Mouse (Mus musculus) adrenal gland, postnatal 0 days (tissue): ENCODE data around the gene Tmem97. TPM values are rescaled to one million over a fixed set of nuclear protein-coding genes. Genes with fewer than 3 reads are reported as not detected.

Experiments used
- polyA plus RNA-seq: library from polyadenylated mRNA; unstranded; fragments of >200 nt; fragmentation: Nextera tagmentation; extraction: Ambion mirVana; gene quantifications from 2 replicates; pipeline ENCODE4 v1.2.1, GENCODE M21; 2015

Tmem97 gene
- polyA plus RNA-seq, result 34.3 and 47.6 TPM in 2 replicates

GRCm38 (mm10) chr11:78550168-78551058 lies at the start of gene Tmem97:
TSS of gene Tmem97 (minus strand) at chr11:78550777.

DNA sequence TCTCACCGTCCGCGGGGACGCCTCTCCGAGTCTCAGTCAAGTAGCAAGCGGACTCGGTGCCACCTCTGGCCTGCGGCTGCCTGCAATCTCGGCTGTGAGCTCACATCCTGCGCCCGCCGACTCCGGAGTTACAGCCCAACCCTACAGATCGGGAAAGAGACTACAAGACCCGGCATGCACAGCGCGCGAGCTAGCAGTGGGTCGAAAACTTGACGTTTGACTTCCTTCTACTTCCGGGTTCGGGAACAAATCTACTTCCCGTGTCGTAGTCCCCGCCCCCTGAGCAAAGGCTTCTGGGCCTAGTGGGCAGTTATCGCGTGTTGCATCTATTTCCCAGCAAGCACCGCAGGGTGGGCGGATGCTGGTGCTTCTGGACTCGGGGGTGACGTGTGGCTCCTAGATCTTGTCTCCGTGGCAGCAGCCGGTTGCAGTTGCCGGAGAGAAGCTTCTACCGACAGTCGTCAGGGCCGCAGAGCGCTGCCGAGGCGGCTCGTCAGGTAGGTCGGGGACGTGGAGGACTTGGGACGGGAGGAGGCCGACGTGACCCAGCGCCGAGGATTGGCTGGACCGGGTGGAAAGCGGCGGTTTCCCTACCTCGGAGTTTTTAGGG lies 14.4 kb downstream of the Tmem97 start, which contains the start of the genes Tnfaip1 and Ift20:
Tnfaip1 (minus strand) TSS at position 253 of the 610 bp plus-strand sequence.
Ift20 (plus strand) TSS at position 282 of the 610 bp plus-strand sequence.

GRCm38 (mm10) chr11:78512025-78512957 lies 38.3 kb downstream of the Tmem97 start, which contains the start of the genes Tmem199 and Poldip2:
TSS of gene Tmem199 (minus strand) at chr11:78512172.
TSS of gene Poldip2 (plus strand) at chr11:78512193.

GRCm38 (mm10) chr11:78502909-78503650 lies 47.5 kb downstream of the Tmem97 start, which contains the start of gene Sebox:
TSS of gene Sebox (plus strand) at chr11:78503447.

GRCm38 (mm10) chr11:78499004-78499403 lies 51.6 kb downstream of the Tmem97 start, which contains the start of gene Vtn:
TSS of gene Vtn (plus strand) at chr11:78499091.

DNA sequence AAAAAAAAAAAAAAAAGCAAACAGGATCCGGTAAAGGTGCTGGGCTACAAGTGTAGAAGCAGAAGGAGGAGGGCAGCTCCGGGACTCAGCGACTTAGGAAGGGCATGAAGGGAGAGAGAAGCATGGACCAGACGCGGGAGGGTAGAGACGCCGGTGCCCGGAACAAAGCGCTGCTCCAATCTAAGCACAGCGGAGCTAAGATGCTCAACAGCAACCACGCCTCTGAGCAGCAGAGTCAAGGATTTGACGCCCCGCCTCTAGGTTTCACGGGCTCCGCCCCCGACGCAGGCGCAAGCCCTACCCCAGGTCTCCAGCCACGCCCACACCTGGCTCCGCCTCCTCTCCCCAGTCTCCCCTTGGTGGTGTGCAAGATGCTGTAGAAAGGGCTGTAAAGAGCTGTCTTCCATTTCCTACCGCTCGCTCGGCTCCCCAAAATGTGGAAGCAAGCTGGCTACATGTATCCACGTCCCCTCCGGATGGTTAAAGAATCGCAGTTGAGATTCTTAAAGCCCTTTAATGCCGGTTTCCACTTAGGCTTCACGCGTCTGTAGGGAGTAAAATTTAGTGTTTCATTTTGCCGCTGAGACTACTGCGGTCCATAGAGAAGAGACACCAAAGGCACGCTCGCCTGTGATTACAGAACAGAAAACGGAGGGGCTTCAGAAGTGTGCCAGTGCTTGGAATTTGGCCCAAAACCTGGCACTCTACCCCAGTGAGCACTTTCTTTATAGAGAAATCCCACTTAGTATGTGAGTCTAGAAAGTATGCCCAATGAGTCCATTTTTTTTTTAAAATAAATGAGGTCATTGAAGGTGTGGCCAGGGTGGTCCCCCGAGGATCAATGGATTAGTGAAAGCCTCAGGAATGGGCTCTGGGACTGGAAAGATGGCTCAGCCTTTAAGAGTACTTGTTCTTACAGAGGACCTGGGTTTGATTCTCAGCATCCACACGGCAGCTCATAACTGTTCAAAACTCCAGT lies 52.7 kb downstream of the Tmem97 start, which contains the start of gene Sarm1:
Sarm1 (minus strand) TSS at position 211 of the 979 bp plus-strand sequence.

Other genes with a start within 250 kb of the Tmem97 start
- 6.4 and 8.2 TPM in 2 replicates for gene Spag5, start 249.2 kb downstream of the Tmem97 start, polyA plus RNA-seq
- 13.7 and 19.6 TPM in 2 replicates for gene Aldoc, start 227.8 kb downstream of the Tmem97 start, polyA plus RNA-seq
- gene Pigs, start 222.4 kb downstream of the Tmem97 start, polyA plus RNA-seq, result 50.8 and 80.0 TPM in 2 replicates
- 82.0 and 100 TPM in 2 replicates for gene Unc119, start 207.3 kb downstream of the Tmem97 start, polyA plus RNA-seq
- 0.06 TPM in 1 of 2 replicates, not detected in the other for gene Foxn1, start 164.2 kb downstream of the Tmem97 start, polyA plus RNA-seq
- 0.11 and 0.21 TPM in 2 replicates for gene Slc13a2, start 128.6 kb downstream of the Tmem97 start, polyA plus RNA-seq
- 13.1 and 25.8 TPM in 2 replicates for gene Slc46a1, start 85.1 kb downstream of the Tmem97 start, polyA plus RNA-seq
- 5.0 and 7.8 TPM in 2 replicates for gene Sarm1, start 53.0 kb downstream of the Tmem97 start, polyA plus RNA-seq
- 41.1 and 59.4 TPM in 2 replicates for gene Vtn, start 51.7 kb downstream of the Tmem97 start, polyA plus RNA-seq
- not detected in 2 replicates for gene Sebox, start 47.3 kb downstream of the Tmem97 start, polyA plus RNA-seq
- 49.5 and 55.2 TPM in 2 replicates for gene Tmem199, start 38.6 kb downstream of the Tmem97 start, polyA plus RNA-seq
- 122 and 191 TPM in 2 replicates for gene Poldip2, start 38.6 kb downstream of the Tmem97 start, polyA plus RNA-seq
- 33.2 and 38.8 TPM in 2 replicates for gene Tnfaip1, start 14.4 kb downstream of the Tmem97 start, polyA plus RNA-seq
- 193 and 207 TPM in 2 replicates for gene Ift20, start 14.4 kb downstream of the Tmem97 start, polyA plus RNA-seq
- 12.1 and 15.6 TPM in 2 replicates for gene Nlk, start 146.6 kb upstream of the Tmem97 start, polyA plus RNA-seq
- 73.8 and 92.7 TPM in 2 replicates for gene Ccnq, start 201.0 kb upstream of the Tmem97 start, polyA plus RNA-seq